In the genomic region with DNA sequence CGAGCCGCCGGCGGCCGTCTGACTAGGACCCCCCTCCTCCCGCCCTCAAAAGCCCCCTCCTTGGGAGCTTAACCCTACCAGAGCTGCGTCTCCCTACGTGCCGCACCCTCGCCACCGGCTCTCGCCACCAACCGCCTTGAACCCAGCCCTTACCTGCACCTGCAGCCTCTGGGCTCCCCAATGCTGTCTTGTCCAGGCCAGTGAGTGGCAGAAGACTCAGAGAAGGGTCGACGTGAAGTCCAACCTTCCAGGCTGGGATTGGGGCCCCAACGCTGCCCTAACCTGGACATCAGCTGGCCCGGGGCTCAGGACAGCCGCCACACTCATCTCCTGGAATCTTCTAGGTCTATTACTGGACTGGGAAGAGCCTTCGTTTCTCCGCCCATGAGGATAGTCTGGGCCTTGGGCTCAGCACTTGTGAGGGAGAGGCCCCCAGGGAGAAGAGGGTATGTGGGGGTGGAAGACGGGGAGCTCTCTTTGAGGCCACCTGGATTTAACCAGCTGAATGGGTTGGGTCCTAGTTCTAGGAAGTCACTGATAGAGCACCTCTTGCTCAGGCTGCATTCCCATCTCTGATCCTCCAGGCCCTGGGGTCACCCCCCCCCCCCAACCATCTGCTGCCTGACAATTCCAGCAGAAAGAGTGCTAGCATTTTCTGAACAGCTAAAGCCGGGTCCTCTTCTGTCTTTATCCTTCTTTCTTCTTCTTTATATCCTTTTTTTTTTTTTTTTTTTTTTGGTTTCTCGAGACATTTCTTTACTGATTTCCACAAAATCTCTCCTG, we compare ENCODE assay signal across 10 mouse cellular contexts. TPM values are rescaled to one million over a fixed set of nuclear protein-coding genes. Genes with fewer than 3 reads are reported as not detected.
DNase-seq lines count a peak whose midpoint lies in the region; ATAC-seq and TF ChIP-seq lines count a peak whose summit lies in the region.
"Had no signal": no experiment of that assay in that cellular context is flagged by ENCODE, and none has a peak within 500 bp of the region (broad histone marks: within the 10 kb centered on the region; RNA-seq: fewer than 3 reads in every experiment).

A gene (minus strand): TSS at position 321 of the 783 bp plus-strand sequence.

- no peak within 1 kb of the TSS for H3K27ac ChIP-seq in testis, adult 2 months (ENCODE audit: control insufficient read depth, insufficient read depth, low read depth, low read length)
- no peak within 1 kb of the TSS for H3K27ac ChIP-seq in limb, embryonic 13.5 days
- H3K27ac ChIP-seq in stomach, embryonic 16.5 days (ENCODE audit: low read length): no peak within 1 kb of the TSS

- H3K4me3 ChIP-seq in testis, adult 2 months (ENCODE audit: control insufficient read depth, low read depth, low read length): peak within 1 kb of the TSS; percentile 19
- H3K4me3 ChIP-seq in limb, embryonic 13.5 days: peak within 1 kb of the TSS; percentile 44
- peak within 1 kb of the TSS; percentile 42 for H3K4me3 ChIP-seq in stomach, embryonic 16.5 days (replicated peaks; ENCODE audit: low read length)

- no peaks in the 10 kb centered on the region for H3K36me3 ChIP-seq in testis, adult 2 months (ENCODE audit: control insufficient read depth, insufficient read depth, low read length)
- H3K36me3 ChIP-seq in limb, embryonic 13.5 days: no peaks in the 10 kb centered on the region
- no peaks in the 10 kb centered on the region for H3K36me3 ChIP-seq in stomach, embryonic 16.5 days (ENCODE audit: control insufficient read depth, insufficient read depth, low read length)

- H3K4me1 ChIP-seq in testis, adult 2 months (ENCODE audit: control insufficient read depth, insufficient read depth, low read length): peaks cover 25% of the 10 kb centered on the region
- H3K4me1 ChIP-seq in limb, embryonic 13.5 days: peaks cover 11% of the 10 kb centered on the region
- H3K4me1 ChIP-seq in stomach, embryonic 16.5 days (ENCODE audit: control insufficient read depth, insufficient read depth, low read length): peaks cover 11% of the 10 kb centered on the region

- no peaks in the 10 kb centered on the region for H3K27me3 ChIP-seq in testis, adult 2 months (ENCODE audit: control insufficient read depth, insufficient read depth, low read length)
- H3K27me3 ChIP-seq in limb, embryonic 13.5 days: peaks cover 77% of the 10 kb centered on the region
- H3K27me3 ChIP-seq in stomach, embryonic 16.5 days (ENCODE audit: control insufficient read depth, insufficient read depth, low read length): peaks cover 38% of the 10 kb centered on the region
- H3K27me3 ChIP-seq: CH12.LX had no signal

- no peak for ATAC-seq in limb, embryonic 13.5 days (ENCODE audit: low FRiP score, low read depth)
- ATAC-seq in stomach, embryonic 16.5 days (ENCODE audit: insufficient read depth, low FRiP score): no peak

- peak within 1 kb of the TSS; percentile 58 for H3K9ac ChIP-seq in limb, embryonic 13.5 days
- H3K9ac ChIP-seq in stomach, embryonic 16.5 days (ENCODE audit: low read length): peak within 1 kb of the TSS; percentile 71

- no peak for TF ChIP-seq POLR2A in testis, adult 2 months (IDR thresholded peaks at IDR 0.05; ENCODE audit: control insufficient read depth, low read depth, low read length)

- H3K9me3 ChIP-seq in limb, embryonic 13.5 days: no peaks in the 10 kb centered on the region
- no peaks in the 10 kb centered on the region for H3K9me3 ChIP-seq in stomach, embryonic 16.5 days (replicated peaks; ENCODE audit: control insufficient read depth, low read length)

- H3K4me2 ChIP-seq in limb, embryonic 13.5 days (replicated peaks): peak within 1 kb of the TSS; percentile 73
- peak within 1 kb of the TSS; percentile 90 for H3K4me2 ChIP-seq in stomach, embryonic 16.5 days (ENCODE audit: low read depth, low read length)

- no peak for DNase-seq in frontal cortex, adult 2 months (ENCODE audit: extremely low spot score in 1 of 2, low spot score in 1 of 2)
- no peak for DNase-seq in frontal cortex, postnatal 14 days (ENCODE audit: low spot score in 2 of 2)
- no peak for DNase-seq in testis, postnatal 14 days (ENCODE audit: low spot score)
- no peak for DNase-seq in adrenal gland, postnatal 25 days
- DNase-seq in adrenal gland, adult 8-10 months: no peak

- TF ChIP-seq CTCF in testis, adult 2 months (IDR thresholded peaks at IDR 0.05; ENCODE audit: control insufficient read depth, insufficient read depth, insufficient replicate concordance, low read depth, low read length): no peak

- WGBS in limb, embryonic 13.5 days: 12% methylated on average over 23 of the region's 23 CpGs
- 11% methylated on average over 23 of the region's 23 CpGs for WGBS in stomach, embryonic 16.5 days

RNA-seq across cellular contexts. Expression of the gene that starts here (rescaled TPM):
- 22.3 and 30.5 TPM in 2 replicates for polyA plus RNA-seq in frontal cortex, adult 2 months (2012; rRNA removed)
- polyA plus RNA-seq in testis, adult 2 months (2012; rRNA removed): 1.3 and 1.5 TPM in 2 replicates
- polyA plus RNA-seq in limb, embryonic 13.5 days (2015; fragmentation: Nextera tagmentation; extraction: Ambion mirVana): 0.49 and 0.85 TPM in 2 replicates
- 0.68 and 0.79 TPM in 2 replicates for polyA plus RNA-seq in stomach, embryonic 16.5 days (2015; fragmentation: Nextera tagmentation; extraction: Ambion mirVana)
- total RNA-seq in adrenal gland, postnatal 25 days (2021): 0.12 TPM in 1 of 2 replicates, not detected in the other
- under 1 TPM in 2 of 4 experiments, not detected in 2; 0.14 to 0.24 TPM for total RNA-seq in adrenal gland, adult 8-10 months (2022)
- total RNA-seq: hematopoietic stem cell, adult 5-6 weeks had no signal
